Mouse (Mus musculus): Measurements from ENCODE around the gene Gm14085.
"Not testable (repeated sequence)": the region's sequence is repeated elsewhere in the genome, so short reads cannot be mapped to it uniquely, and the experiment has no call there.

Gm14085 gene

DNA sequence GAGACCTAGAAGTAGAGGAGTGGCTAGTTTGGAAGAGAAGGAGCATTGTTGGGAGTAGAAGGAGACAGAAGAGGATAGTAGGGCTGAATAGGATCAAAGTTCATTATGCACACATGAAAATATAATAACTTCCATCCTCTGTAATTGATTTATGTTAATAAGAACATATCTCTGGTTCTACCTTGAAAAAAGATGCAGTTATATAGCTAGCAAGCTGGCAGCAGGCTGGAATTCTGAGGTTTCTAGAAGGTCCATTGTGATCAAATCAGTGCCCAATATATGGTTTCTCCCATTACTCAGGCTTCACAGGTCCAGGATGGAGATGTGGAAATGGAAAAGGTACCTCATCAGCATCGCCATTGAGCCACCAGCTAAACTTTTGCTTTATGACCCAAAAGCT, at the start of gene Gm14085:
Gene Gm14085, plus strand, starts transcription at position 301 of the 400 bp plus-strand sequence.
- no peak for DNase-seq

- not testable (repeated sequence) for DNase-seq
These were observed 45.8 kb upstream of the Gm14085 start for GRCm38 (mm10) chr2:122438706-122439482.

DNA sequence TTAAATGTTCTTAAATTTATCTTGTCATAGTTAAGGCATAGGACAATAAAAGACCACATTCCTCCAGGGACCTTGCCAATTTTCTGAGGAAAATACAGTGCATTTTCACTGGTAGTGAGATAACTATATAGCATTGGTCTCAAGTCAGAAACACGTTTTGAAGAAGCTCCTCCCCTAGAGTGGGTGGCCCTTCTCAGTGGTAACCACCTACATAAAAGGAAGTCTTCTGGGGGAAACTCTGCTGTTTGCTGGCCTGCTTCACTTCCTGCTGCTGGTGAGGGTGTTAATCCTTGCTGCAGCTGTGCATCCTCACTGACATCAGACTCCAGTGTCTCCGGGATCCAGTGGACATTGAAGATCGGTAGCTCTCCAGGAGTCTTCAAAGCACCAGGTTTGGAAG, 44.2 kb upstream of the Gm14085 start:
- not testable (repeated sequence) for DNase-seq

GRCm38 (mm10) chr2:122441000-122441933, 43.5 kb upstream of the Gm14085 start:
- DNase-seq: no peak

DNA sequence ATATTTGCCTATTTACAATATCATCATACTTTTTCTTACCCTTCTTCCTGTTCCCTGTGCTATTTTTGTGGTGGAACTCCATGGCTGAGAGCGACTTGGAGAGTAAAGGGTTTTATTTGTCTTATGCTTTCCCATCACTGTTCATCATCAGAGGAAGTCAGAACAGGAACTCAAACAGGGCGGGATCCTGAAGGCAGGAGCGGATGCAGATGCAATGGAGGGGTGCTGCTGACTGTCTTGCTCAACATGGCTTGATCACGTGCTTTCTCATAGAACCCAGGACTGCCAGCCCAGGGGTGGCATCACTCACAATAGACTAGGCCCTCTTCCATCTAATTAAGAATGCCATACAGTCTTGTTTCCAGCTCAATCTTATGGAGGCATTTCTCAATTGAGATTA, 34.4 kb upstream of the Gm14085 start:
- DNase-seq: no peak

DNA sequence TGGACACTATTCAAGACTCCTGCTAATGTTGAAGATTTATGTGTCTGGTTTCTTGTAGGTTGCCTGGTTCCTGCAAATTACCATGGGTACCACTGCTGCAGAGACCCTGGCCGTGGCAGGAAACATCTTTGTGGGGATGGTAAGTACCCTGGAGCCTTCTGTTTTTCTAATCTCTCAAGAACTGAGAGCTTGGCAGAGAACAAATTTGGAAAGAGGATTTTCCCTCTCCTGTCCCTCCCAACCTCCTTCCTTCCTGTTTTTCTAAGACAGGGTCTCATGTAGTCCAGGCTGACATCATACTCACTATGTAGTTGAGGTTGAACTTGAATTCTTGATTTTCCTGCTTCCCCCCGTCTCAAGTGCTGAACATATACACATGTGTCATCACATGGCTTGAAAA, 32.3 kb upstream of the Gm14085 start:
- no peak for DNase-seq

DNA sequence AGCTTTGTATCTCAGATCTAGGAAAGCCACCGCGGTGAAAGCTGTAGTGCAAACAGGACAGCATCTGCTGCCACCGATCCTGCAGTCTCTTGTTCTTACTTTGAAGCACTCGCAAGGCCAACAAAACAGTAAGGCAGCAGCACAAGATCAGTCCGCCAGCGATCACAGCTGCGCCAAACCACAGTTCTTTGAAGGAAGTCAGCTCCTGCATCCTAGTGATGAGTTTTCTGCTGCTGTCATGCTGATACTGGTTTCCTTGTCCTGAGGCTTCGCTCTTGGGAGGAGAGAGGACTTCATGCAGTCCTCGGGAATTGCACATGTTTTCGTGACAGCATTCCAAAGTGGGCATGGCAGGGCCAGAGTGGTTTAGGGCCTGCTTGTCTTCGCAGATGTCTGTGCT, 17.8 kb upstream of the Gm14085 start:
- peak; percentile 9 to 24 for DNase-seq

GRCm38 (mm10) chr2:122467351-122468013, 17.3 kb upstream of the Gm14085 start:
- peak; percentile 94 to 96 for DNase-seq

- DNase-seq: no peak
These were observed 15.5 kb upstream of the Gm14085 start for GRCm38 (mm10) chr2:122469221-122469620.

DNA sequence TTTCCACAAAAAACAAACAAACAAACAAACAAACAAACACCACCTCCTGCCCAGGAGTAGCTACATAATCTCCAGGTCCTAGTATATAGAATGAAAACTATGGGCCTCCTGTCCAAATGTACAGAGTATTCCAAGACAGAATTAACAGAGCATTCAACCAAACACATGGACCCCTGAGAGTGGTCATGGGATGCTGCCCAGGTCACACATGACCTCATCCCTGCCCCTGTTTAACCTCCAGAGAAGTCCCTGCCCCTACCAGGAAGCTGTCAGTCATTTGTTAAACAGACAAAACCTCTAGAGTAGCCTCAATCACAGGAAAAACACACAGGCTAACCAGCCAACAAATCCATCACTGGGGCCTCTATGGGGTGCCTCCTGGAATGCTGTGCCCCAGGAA, 8.2 kb upstream of the Gm14085 start:
- no peak for DNase-seq

- not testable (repeated sequence) for DNase-seq
These were observed 954 bp upstream of the Gm14085 start for GRCm38 (mm10) chr2:122483787-122484186.

DNA sequence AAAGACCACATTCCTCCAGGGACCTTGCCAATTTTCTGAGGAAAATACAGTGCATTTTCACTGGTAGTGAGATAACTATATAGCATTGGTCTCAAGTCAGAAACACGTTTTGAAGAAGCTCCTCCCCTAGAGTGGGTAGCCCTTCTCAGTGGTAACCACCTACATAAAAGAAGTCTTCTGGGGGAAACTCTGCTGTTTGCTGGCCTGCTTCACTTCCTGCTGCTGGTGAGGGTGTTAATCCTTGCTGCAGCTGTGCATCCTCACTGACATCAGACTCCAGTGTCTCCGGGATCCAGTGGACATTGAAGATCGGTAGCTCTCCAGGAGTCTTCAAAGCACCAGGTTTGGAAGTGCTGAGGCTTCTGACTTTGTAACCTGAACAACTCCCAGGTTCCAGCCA, 913 bp downstream of the Gm14085 start:
- not testable (repeated sequence) for DNase-seq

GRCm38 (mm10) chr2:122486122-122486521, 1.4 kb downstream of the Gm14085 start:
- DNase-seq: not testable (repeated sequence)

- no peak for DNase-seq
These were observed 1.9 kb downstream of the Gm14085 start for GRCm38 (mm10) chr2:122486674-122487073.

- not testable (repeated sequence) for DNase-seq
These were observed 45.0 kb downstream of the Gm14085 start for GRCm38 (mm10) chr2:122529696-122530095.

GRCm38 (mm10) chr2:122531290-122531689, 46.5 kb downstream of the Gm14085 start:
- DNase-seq: no peak

DNA sequence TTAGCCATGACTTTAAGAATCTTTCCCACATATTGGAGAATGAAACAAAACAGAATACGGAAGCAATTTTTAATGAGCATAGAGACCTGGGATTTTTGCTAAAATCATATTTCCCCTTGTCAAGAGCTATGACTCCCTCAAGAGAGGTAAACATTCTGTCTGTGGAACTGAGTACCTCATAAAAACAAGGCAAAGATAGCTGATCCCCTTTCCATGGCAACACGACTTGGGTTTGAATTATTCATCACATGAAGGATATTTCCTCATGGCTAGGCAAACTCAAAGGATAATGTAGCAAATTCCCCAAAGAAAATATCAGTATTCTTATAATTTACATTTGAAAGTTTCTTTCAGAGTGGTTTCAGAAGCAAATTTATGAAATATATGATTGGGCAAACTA, 47.0 kb downstream of the Gm14085 start:
- DNase-seq: no peak

- DNase-seq: no peak
These were observed 47.5 kb downstream of the Gm14085 start for GRCm38 (mm10) chr2:122532136-122532801.

GRCm38 (mm10) chr2:122532802-122533186, 48.1 kb downstream of the Gm14085 start:
- DNase-seq: no peak

DNA sequence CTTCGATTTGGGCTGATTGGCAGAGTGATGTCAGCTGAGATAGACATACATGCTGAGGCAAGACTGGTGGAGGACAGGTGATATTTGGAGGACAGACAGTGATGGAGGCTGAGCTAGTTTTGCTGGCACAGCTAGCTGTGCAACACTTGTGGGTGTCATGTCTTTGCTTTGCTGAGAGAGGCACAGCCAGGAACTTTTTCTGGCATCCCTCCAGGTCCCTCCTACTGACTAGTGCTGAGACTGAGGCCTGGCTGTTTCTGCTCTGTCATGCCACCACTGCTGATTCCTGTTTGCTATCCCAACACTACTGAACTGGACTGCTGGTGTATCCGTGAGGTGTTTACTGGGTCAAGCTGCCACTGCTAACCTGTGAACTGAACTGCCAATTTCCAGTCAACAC, 48.6 kb downstream of the Gm14085 start:
- no peak for DNase-seq

DNA sequence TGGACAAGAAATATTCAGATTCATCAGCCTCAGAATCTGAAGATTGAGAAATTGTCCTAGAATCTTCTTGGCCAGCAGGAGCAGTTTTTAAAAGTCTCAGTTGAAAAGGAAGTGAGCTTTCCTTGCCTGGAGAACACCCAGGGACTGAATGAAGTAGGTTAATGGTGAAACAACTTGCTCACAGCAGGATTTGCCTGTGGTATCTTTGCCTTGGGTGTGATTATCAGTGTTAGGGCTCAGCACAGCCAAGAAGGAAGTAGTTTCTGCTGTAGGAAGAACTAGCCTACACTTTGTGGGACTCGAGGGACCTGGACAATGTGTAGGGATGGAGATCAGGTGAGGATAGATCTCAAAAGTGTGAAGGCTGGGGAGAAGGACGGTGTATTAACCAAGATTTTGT, 49.9 kb downstream of the Gm14085 start:
- no peak for DNase-seq

- DNase-seq: peak in 1 of 2 experiments; percentile 38
These were observed 73.6 kb downstream of the Gm14085 start for GRCm38 (mm10) chr2:122558317-122558716.

- no peak for DNase-seq
These were observed 76.5 kb downstream of the Gm14085 start for GRCm38 (mm10) chr2:122561221-122561620.
